Mouse (Mus musculus) ES-Bruce4 (cell line): ENCODE measurements around the gene Trappc4. TPM values are rescaled to one million over a fixed set of nuclear protein-coding genes. Genes with fewer than 3 reads are reported as not detected.

ENCODE experiments used
- H3K27ac ChIP-seq: 2 replicates; pipeline ENCODE4 v1.5.1; 2012; ENCODE audit warnings: low read length, inconsistent platforms; ENCODE audit not compliant: insufficient read depth
- H3K27me3 ChIP-seq: 2 replicates; pipeline ENCODE4 v1.6.1; 2012; ENCODE audit warnings: mild to moderate bottlenecking, low read length, inconsistent platforms; ENCODE audit not compliant: control insufficient read depth, poor library complexity, insufficient read depth, severe bottlenecking
- H3K36me3 ChIP-seq: 2 replicates; pipeline ENCODE4 v1.6.1; 2012; ENCODE audit warnings: inconsistent platforms, mild to moderate bottlenecking, low read length, moderate library complexity; ENCODE audit not compliant: control insufficient read depth, poor library complexity, insufficient read depth, severe bottlenecking
- H3K4me1 ChIP-seq: one replicate; pipeline ENCODE4 v1.8.1; 2011; ENCODE audit warnings: low read length; ENCODE audit not compliant: control insufficient read depth, insufficient read depth
- H3K4me3 ChIP-seq: 2 replicates; pipeline ENCODE4 v1.5.1; 2011; ENCODE audit warnings: low read depth, mild to moderate bottlenecking, low read length
- H3K9ac ChIP-seq: 2 replicates; pipeline ENCODE4 v1.6.1; 2012; ENCODE audit warnings: low read depth, mild to moderate bottlenecking, inconsistent platforms; ENCODE audit not compliant: poor library complexity, severe bottlenecking
- H3K9me3 ChIP-seq: replicated peaks from 2 replicates; pipeline ENCODE4 v1.6.1; 2012; ENCODE audit warnings: mild to moderate bottlenecking, low read length, inconsistent platforms; ENCODE audit not compliant: control insufficient read depth, poor library complexity, insufficient read depth, severe bottlenecking
- CTCF ChIP-seq: IDR thresholded peaks from one replicate; pipeline ENCODE4 v1.8.1; 2011; ENCODE audit warnings: low read depth, low read length
- EP300 ChIP-seq: IDR thresholded peaks from 2 replicates; pipeline ENCODE4 v1.6.1; 2011; ENCODE audit warnings: low read depth, low read length; ENCODE audit not compliant: insufficient read depth
- POLR2A ChIP-seq: IDR thresholded peaks from one replicate; pipeline ENCODE4 v1.8.1; 2011; ENCODE audit warnings: low read length; ENCODE audit not compliant: insufficient read depth
- polyA plus RNA-seq: library from polyadenylated mRNA; stranded (reverse); fragments of >200 nt; gene quantifications from 2 replicates; pipeline ENCODE4 v1.2.4, GENCODE M21; 2011; ENCODE audit warnings: low read depth; ENCODE audit not compliant: missing spikeins, insufficient read depth, insufficient read length

Gene Trappc4
- polyA plus RNA-seq, 1 experiment: 83.0 TPM

DNA sequence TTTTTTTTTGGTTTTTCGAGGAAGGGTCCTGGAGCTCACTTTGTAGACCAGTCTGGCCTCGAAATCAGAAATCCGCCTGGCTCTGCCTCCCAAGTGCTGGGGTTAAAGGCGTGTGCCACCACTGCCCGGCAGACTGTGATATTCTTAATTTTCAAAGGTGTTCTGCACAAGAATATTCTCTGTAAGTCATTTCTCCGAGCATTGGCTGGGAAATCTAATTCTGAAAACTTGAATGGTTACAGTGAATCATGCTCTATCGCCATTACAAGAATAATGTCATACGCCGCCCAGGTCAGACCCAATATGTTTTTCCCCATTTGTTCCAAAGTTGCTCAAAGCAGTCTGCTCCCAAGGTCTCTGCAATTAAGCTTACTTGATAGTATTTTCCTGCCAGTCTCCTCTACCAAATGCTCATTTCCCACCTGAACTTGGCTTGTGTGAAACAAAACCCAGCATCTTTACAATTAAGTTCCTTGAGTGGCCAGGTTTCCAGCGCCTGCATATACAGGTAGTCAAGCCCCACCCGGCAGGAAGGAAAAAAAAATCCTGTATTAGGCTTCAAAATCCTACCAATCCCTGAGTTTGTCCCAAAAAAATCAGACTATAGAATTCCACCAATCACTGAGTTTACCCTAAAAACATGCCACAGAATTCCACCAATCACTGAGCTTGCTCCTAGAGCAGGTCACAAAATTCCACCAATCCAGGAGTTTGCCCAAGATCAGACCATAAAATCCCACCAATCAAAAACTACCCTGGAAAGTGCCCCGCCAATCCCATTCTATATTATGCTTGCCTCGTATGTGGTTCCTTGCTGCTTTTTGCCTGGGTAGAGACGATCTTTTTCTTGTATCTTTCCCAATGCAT is 11.4 kb upstream of the Trappc4 start, which contains the start of gene Ccdc84:
Ccdc84 (minus strand) TSS at position 51 of the 867 bp plus-strand sequence.
- Histone ChIP-seq H3K9me3 (no peaks in the 10 kb centered on the region), H3K4me1 (no peaks in the 10 kb centered on the region), H3K9ac (peak within 1 kb of the TSS; percentile 63), H3K27me3 (no peaks in the 10 kb centered on the region), H3K27ac (peak within 1 kb of the TSS; percentile 52), H3K36me3 (peaks cover 10% of the 10 kb centered on the region), H3K4me3 (peak within 1 kb of the TSS; percentile 92)
- TF ChIP-seq CTCF: no peak
- no peak for TF ChIP-seq EP300
- no peak for TF ChIP-seq POLR2A

DNA sequence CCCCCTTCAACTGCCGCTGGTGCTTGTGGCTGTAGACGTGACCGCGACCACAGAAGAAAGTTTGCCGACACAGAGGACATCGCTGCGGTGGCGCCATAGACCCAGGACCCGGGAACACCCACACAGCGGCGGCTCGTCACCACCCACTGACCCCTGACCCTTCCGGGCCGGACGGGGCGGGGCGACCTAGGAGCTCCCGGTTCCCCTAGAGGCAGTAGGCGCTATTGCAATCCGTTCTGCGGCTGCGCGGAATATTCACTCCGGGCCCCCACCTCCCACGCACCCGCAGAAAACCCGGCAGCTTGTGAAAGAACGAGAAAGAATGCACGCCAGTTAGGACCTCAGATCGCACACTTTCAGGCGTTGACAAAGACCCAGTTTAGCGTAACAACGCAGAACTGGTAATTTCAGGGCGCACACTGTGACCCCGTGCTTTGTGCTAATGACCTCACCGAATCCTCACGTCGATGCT is 10.5 kb upstream of the Trappc4 start:
- peak overlapping the region; percentile 92 for H3K4me3 ChIP-seq
- peak; percentile 37 for TF ChIP-seq CTCF
- no peak for TF ChIP-seq POLR2A
- peaks cover 15% of the 10 kb centered on the region for H3K36me3 ChIP-seq
- H3K27me3 ChIP-seq: no peaks in the 10 kb centered on the region
- no peaks in the 10 kb centered on the region for H3K4me1 ChIP-seq
- H3K9me3 ChIP-seq: no peaks in the 10 kb centered on the region
- H3K27ac ChIP-seq: peak overlapping the region; percentile 52
- H3K9ac ChIP-seq: peak overlapping the region; percentile 63

DNA sequence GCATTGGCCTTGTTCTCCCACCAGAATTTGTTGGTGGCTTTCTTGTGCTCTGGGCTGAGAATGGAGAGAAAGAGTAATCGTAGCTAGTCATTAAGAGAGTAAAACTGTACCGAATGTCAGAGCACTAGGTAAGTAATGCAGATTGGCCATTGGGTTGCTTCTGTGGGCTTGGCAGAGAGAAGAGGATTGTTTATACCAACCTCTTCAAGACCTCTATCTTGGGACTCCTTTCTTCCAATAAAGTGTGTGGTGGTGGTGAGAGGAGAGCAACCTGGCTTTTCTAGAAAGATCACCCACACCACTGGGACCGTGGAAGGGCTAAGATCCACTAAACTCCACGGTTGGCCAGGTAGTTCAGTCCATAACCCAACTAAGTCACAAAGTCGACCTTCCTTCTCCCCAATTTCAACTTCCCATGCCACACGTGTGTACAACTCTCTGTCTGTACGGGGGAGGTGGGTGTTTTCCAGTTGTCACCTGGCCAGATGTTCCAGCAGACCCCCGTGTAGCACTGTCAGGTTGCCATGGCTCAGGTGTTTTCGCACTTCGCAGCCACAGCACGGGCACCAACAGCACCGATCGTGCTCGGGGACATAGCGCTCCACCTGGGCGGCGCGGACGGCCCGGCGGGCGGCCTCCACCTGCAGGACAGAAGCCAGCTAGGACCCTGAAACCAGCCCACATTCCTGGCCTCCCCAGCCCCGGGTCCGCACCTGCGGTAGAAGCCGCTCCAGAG is 9.9 kb upstream of the Trappc4 start:
- H3K4me3 ChIP-seq: peak overlapping the region; percentile 92
- H3K36me3 ChIP-seq: peaks cover 20% of the 10 kb centered on the region
- H3K27ac ChIP-seq: no peak overlapping the region
- TF ChIP-seq EP300: no peak
- TF ChIP-seq CTCF: no peak
- TF ChIP-seq POLR2A: no peak
- no peaks in the 10 kb centered on the region for H3K27me3 ChIP-seq
- H3K9ac ChIP-seq: peak overlapping the region; percentile 63
- no peaks in the 10 kb centered on the region for H3K9me3 ChIP-seq
- H3K4me1 ChIP-seq: no peaks in the 10 kb centered on the region

DNA sequence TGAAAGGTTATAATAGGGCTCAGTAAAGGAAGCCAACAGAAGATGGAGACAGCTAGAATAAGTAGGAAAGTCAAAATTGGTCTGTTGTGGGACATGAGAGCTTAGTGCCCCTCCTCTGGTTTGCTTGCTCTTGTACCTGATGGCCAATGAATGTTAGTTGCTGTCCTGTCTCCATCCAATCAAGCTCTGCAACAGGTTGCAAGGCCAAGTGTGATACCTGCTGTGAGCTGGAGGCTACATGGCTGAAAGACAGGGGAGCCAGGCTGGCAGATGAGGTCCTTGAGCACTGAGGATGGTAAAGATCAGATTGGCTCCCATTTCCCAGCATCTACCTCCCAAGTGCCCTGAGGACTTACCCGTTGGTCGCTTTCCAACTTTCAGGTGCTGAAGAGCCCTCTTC is 5.4 kb upstream of the Trappc4 start:
- H3K9me3 ChIP-seq: no peaks in the 10 kb centered on the region
- H3K9ac ChIP-seq: no peak overlapping the region
- H3K27ac ChIP-seq: no peak overlapping the region
- H3K36me3 ChIP-seq: peaks cover 63% of the 10 kb centered on the region
- no peak for TF ChIP-seq CTCF
- no peak for TF ChIP-seq EP300
- no peak for TF ChIP-seq POLR2A
- H3K4me1 ChIP-seq: no peaks in the 10 kb centered on the region
- no peaks in the 10 kb centered on the region for H3K27me3 ChIP-seq
- no peak overlapping the region for H3K4me3 ChIP-seq

DNA sequence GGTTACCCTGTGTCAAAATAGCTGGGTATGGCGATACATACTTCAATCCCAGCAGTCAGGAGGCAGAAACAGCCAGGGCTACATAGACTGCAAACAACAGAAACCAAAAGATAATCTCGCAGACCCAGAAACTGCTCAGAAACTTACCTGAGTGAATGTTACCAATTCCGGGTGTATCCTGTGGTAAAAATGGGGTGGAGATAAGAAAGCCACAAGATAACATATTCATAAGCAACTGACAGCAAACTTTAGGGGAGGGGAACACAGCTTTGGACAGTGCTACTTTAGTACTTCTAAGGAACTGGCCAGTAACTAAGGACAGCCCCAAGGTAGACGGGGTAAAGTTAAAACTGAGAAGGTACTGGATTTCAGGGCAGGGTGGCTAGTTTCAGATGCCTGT is 4.9 kb upstream of the Trappc4 start:
- no peaks in the 10 kb centered on the region for H3K27me3 ChIP-seq
- no peak overlapping the region for H3K9ac ChIP-seq
- no peak overlapping the region for H3K4me3 ChIP-seq
- peaks cover 63% of the 10 kb centered on the region for H3K36me3 ChIP-seq
- TF ChIP-seq CTCF (no peak), EP300 (no peak), POLR2A (no peak)
- no peaks in the 10 kb centered on the region for H3K4me1 ChIP-seq
- 0 out of 2 replicates have a peak overlapping the region, but pooled peaks have one; percentile 12 for H3K27ac ChIP-seq
- no peaks in the 10 kb centered on the region for H3K9me3 ChIP-seq
